Mouse (Mus musculus): ENCODE results near the gene Col5a3. TPM values are rescaled to one million over a fixed set of nuclear protein-coding genes. Genes with fewer than 3 reads are reported as not detected.
A peak's percentile ranks its signal among the peaks of the same experiment; 100 is the strongest.
"Not testable (repeated sequence)": the region's sequence is repeated elsewhere in the genome, so short reads cannot be mapped to it uniquely, and the experiment has no call there.

Gene Col5a3
- polyA plus RNA-seq (2015; fragmentation: Nextera tagmentation; extraction: Ambion mirVana) = 0.60 and 0.62 TPM in 2 replicates

DNA sequence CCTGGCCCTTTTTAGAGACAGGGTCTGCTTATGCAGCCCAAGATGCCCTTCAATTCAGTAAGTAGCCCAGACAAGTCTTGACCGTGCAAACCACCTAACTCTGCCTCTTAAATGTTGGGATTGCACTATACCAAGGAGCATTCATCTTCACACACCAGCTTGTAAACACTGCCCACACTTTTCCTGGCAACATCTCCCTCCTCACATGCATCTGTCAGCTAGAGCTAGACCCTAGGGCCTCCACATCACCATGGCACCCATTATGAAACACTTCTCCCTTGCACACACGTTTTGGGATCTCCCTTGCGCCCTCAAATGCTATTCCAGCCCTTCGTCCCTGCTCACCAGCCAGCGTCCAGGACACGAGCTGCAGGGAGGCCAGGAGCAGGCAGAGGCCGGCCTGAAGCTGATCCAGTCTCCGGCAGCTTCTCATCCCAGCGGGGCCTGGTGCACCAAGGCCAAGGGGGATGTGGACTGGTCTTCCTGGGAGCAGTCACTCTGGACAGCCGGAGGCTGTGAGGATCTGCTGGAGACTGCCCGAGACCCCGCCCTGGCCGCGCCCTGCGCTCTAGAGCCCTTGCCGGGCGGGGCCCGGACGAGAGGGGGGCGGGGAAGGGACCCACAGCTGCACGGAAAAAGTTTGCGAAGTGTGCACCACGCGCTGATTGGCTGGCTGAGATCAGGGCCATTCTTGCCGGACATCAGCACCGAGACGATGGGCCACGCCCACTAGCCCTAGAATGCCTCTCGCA, at the start of gene Col5a3:
Col5a3 (minus strand) TSS at position 547 of the 752 bp plus-strand sequence.
- H3K4me3 ChIP-seq = peak within 1 kb of the TSS; percentile 27
- H3K36me3 ChIP-seq = no peaks in the 10 kb centered on the region
- 6% methylated on average over 29 of the region's 29 CpGs for WGBS
- H3K4me1 ChIP-seq = peaks cover 9% of the 10 kb centered on the region; the same call in 1 of the 2 replicates
- H3K27ac ChIP-seq = no peak within 1 kb of the TSS
- no peak within 1 kb of the TSS for H3K9ac ChIP-seq
- peaks cover 40% of the 10 kb centered on the region for H3K27me3 ChIP-seq
- ATAC-seq (ENCODE audit: low FRiP score, low read depth) = peak; percentile 59; the same call in 1 of the 2 replicates
- peak within 1 kb of the TSS; percentile 58 for H3K4me2 ChIP-seq (replicated peaks)
- no peaks in the 10 kb centered on the region for H3K9me3 ChIP-seq

DNA sequence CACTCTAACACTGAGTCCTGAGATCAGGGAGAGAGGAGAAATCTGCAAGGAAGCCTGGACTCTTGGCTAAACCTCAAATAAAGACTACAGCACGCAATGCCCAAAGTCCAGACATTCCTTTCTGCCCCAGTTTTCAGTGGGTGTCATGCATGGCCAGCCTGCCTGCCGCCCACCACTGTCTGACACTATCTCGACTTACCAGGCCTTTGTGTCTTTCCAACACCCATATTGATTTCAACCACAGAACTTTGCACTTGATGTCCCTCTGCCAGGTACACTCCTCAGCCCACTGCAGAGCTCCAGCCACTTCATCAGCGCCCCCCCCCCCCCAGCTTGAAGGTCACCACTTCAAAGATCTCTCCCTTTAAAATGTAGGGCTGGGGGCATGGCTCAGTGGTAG, 47.4 kb upstream of the Col5a3 start:
- 59% methylated on average over 4 of the region's 4 CpGs for WGBS
- ATAC-seq (ENCODE audit: low FRiP score, low read depth) = no peak
- H3K27me3 ChIP-seq = peaks cover 15% of the 10 kb centered on the region
- H3K9ac ChIP-seq = no peak overlapping the region
- H3K36me3 ChIP-seq = no peaks in the 10 kb centered on the region
- H3K27ac ChIP-seq = no peak overlapping the region
- H3K4me2 ChIP-seq (replicated peaks) = no peak overlapping the region
- H3K4me1 ChIP-seq = no peaks in the 10 kb centered on the region
- H3K9me3 ChIP-seq = no peaks in the 10 kb centered on the region
- H3K4me3 ChIP-seq = no peak overlapping the region

DNA sequence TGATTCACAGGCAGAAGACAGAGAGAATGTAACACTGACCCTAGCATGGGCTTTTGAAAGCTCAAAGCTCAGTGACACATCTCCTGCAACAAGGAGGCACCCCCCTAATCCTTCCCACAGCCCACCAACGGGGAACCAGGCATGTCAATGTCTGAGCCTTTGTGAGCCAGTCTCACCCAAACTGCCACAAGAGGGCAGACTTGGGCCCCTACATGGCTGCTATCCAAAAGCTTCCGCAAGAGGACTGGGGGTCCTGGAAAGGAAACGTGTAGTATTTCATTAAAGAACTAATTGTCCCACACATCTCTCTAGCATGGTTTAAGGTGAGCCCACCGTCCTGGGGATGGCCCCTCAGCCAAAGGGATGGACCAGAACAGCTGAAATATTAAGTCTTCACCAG, 47.0 kb upstream of the Col5a3 start:
- no peak overlapping the region for H3K9ac ChIP-seq
- H3K36me3 ChIP-seq = no peaks in the 10 kb centered on the region
- no peaks in the 10 kb centered on the region for H3K4me1 ChIP-seq
- 9% methylated on average over 4 of the region's 4 CpGs for WGBS
- H3K9me3 ChIP-seq = no peaks in the 10 kb centered on the region
- H3K27me3 ChIP-seq = peaks cover 11% of the 10 kb centered on the region
- H3K4me3 ChIP-seq = no peak overlapping the region
- H3K27ac ChIP-seq = no peak overlapping the region
- ATAC-seq (ENCODE audit: low FRiP score, low read depth) = no peak
- no peak overlapping the region for H3K4me2 ChIP-seq (replicated peaks)

DNA sequence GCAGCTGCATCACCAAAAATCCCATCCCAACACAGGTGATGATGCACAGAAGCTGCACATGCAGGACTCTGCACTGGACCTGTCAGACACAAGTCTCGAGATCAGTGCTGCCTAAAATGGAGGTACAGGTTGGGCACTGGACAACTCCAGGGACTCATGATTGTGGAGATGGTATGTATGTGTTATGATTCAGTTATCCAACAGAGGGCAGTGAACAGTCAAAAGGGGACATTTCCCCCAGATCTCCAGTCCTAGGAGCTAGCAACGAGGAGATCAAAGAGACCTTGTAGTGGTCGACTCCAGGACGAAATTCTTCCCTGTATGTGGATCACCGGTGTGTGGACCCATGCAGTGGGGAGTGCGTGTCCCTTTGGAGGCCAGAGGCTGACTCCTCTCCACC, 45.1 kb upstream of the Col5a3 start:
- no peaks in the 10 kb centered on the region for H3K36me3 ChIP-seq
- ATAC-seq (ENCODE audit: low FRiP score, low read depth) = no peak
- H3K4me2 ChIP-seq (replicated peaks) = no peak overlapping the region
- no peak overlapping the region for H3K4me3 ChIP-seq
- no peaks in the 10 kb centered on the region for H3K4me1 ChIP-seq
- no peak overlapping the region for H3K9ac ChIP-seq
- no peaks in the 10 kb centered on the region for H3K9me3 ChIP-seq
- 45% methylated on average over 6 of the region's 6 CpGs for WGBS
- no peaks in the 10 kb centered on the region for H3K27me3 ChIP-seq
- H3K27ac ChIP-seq = no peak overlapping the region

DNA sequence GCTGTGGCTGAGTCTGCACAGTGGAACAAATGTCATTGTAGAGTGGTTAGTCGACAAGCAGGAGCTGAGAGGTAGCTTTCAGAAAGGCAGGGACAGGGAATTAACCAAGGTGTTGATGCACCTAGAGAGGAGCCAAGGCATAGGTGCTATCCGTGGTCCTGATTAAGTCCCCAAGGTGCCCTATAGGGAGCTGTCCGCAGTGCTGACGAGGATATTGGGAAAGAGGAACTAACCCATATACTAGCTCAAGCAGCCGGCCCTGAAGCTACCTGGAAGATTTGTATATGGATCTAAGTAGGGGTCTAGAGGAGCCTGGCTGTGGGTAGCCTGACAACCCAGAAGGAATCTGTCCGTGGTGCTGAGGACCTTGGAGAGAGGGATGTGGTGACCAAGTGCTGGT, 42.3 kb upstream of the Col5a3 start:
- no peak overlapping the region for H3K4me2 ChIP-seq (replicated peaks)
- H3K9ac ChIP-seq = no peak overlapping the region
- H3K9me3 ChIP-seq = no peaks in the 10 kb centered on the region
- no peak; the same call in 1 of the 2 replicates for ATAC-seq (ENCODE audit: low FRiP score, low read depth)
- no peaks in the 10 kb centered on the region for H3K27me3 ChIP-seq
- no peaks in the 10 kb centered on the region for H3K36me3 ChIP-seq
- H3K4me1 ChIP-seq = no peaks in the 10 kb centered on the region
- 8% methylated on average over 6 of the region's 6 CpGs for WGBS
- no peak overlapping the region for H3K27ac ChIP-seq
- H3K4me3 ChIP-seq = no peak overlapping the region

DNA sequence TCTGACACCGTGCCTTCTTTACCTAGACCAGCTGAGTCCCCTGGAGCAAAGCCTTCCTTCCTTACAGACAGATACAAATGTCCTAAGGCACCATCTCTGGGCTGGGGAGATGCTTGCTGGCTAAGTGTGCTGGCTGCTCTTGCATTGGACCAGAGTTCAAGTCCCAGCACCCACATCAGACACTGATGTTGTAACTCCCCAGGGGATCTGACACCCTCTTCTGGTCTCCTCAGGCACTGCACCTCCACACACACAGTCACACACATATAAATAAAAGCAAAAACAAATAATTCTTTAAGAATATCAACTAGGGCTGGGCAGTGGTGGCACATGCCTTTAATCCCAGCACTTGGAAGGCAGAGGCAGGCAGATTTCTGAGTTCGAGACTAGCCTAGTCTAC, 35.3 kb upstream of the Col5a3 start:
- Histone ChIP-seq H3K27ac (no peak overlapping the region), H3K36me3 (no peaks in the 10 kb centered on the region), H3K4me2 (replicated peaks) (no peak overlapping the region), H3K27me3 (no peaks in the 10 kb centered on the region), H3K4me1 (no peaks in the 10 kb centered on the region), H3K4me3 (no peak overlapping the region), H3K9ac (no peak overlapping the region), H3K9me3 (no peaks in the 10 kb centered on the region)
- WGBS = 78% methylated on average over 2 of the region's 2 CpGs
- no peak for ATAC-seq (ENCODE audit: low FRiP score, low read depth)

DNA sequence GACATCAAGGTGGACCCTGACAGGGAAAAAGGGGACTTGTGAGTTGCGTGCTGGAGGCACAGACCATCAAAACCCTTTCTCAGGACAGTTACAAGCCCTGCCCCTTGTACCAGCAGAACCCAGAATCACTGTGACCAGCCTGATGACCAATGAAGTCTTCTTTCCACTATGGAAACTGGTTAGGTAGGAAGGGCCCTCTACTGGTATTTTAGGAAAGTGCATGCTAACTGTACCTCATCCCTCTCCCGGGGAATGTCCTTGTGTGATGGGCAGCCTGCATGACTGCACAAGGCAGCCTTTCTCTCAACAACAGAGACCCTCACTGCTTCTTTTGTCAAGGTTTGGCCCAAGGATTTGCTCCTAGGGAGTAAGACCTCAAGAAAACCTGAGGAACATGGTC, 27.8 kb upstream of the Col5a3 start:
- no peak overlapping the region for H3K4me3 ChIP-seq
- H3K9ac ChIP-seq = no peak overlapping the region
- no peaks in the 10 kb centered on the region for H3K27me3 ChIP-seq
- H3K27ac ChIP-seq = no peak overlapping the region
- no peaks in the 10 kb centered on the region for H3K36me3 ChIP-seq
- ATAC-seq (ENCODE audit: low FRiP score, low read depth) = no peak
- 24% methylated on average over 2 of the region's 2 CpGs for WGBS
- no peak overlapping the region for H3K4me2 ChIP-seq (replicated peaks)
- no peaks in the 10 kb centered on the region for H3K9me3 ChIP-seq
- H3K4me1 ChIP-seq = no peaks in the 10 kb centered on the region

DNA sequence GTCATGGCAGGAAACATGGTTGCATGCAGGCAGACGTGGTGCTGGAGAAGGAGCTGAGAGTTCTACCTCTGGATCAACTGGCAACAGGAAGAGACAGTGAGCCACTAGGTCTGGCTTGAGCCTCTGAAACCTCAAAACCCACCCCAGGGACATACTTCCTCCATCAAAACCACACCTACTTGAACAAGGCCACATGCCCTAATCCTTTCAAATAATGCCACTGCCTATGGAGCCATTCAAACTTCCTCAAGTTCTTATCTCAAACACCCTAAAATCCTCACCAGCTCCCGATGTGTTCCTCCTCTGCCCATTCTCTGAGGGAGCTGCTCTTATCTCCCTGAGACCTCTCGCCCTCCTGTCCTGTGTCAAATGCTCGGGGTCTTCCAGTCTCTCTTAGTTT, 27.3 kb upstream of the Col5a3 start:
- no peaks in the 10 kb centered on the region for H3K36me3 ChIP-seq
- H3K4me3 ChIP-seq = no peak overlapping the region
- no peak overlapping the region for H3K4me2 ChIP-seq (replicated peaks)
- no peaks in the 10 kb centered on the region for H3K4me1 ChIP-seq
- H3K9ac ChIP-seq = no peak overlapping the region
- ATAC-seq (ENCODE audit: low FRiP score, low read depth) = no peak
- H3K27me3 ChIP-seq = no peaks in the 10 kb centered on the region
- H3K27ac ChIP-seq = no peak overlapping the region
- H3K9me3 ChIP-seq = no peaks in the 10 kb centered on the region
- WGBS = 64% methylated on average over 4 of the region's 4 CpGs

DNA sequence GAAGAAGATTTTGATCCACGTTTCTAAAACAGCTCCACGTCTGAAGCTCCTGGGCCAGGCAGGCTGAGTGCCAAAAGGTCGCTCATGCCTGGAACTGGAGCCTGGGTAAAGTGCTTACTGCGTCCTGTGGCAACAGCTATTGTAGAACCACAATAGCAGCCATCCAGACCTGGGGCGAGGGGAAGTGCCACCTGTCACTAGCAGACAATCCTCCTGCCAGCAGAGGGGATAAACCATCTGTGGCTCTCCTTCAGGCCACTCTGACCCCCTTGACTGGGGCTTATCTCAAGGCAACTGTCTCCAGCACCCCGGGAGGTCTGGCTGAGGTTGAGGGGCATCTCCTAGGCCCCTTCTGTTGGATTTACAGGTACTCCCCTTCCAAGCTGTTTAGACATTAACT, 24.1 kb upstream of the Col5a3 start:
- H3K27me3 ChIP-seq = no peaks in the 10 kb centered on the region
- no peak for ATAC-seq (ENCODE audit: low FRiP score, low read depth)
- H3K27ac ChIP-seq = no peak overlapping the region
- WGBS = 61% methylated on average over 6 of the region's 6 CpGs
- H3K36me3 ChIP-seq = no peaks in the 10 kb centered on the region
- H3K9ac ChIP-seq = no peak overlapping the region
- no peak overlapping the region for H3K4me3 ChIP-seq
- H3K9me3 ChIP-seq = no peaks in the 10 kb centered on the region
- no peaks in the 10 kb centered on the region for H3K4me1 ChIP-seq
- no peak overlapping the region for H3K4me2 ChIP-seq (replicated peaks)

DNA sequence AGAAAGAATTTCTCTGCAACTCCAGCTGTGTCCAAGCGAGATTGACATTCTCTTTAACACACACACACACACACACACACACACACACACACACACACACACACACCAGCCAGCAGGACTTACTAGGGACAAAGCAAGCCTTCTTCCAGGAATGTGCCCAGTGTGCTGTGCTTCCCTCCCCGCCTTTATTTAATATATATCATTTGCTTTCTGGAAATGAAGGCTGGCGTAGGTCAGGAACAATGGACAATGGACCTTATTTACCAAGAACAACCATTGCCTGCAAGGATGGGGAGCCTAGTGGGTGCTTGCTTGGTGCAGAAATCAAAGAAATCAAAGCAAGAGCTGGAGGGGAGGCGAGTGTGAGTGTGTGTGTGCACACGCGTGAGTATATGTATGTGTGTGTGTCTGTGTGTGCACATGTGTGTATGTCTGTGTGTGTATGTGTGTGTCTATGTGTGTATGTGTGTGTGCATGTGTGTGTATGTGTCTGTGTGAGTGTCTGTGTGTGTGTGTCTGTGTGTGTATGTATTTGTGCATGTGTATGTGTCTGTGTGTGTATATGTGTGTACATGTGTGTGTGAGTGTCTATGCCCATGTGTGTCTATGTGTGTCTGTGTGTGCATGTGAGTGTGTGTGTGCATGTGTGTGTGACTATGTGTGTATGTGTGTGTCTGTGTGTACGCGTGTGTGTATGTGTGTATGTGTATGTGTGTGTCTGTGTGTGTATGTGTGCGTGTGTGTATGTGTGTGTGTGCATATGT, 22.5 kb upstream of the Col5a3 start:
- no peaks in the 10 kb centered on the region for H3K4me1 ChIP-seq
- H3K9me3 ChIP-seq = no peaks in the 10 kb centered on the region
- no peaks in the 10 kb centered on the region for H3K36me3 ChIP-seq
- H3K27me3 ChIP-seq = 0 out of 2 replicates have a peak, but pooled peaks cover 4% of the 10 kb centered on the region
- H3K9ac ChIP-seq = no peak overlapping the region
- H3K4me2 ChIP-seq (replicated peaks) = no peak overlapping the region
- no peak overlapping the region for H3K4me3 ChIP-seq
- no peak for ATAC-seq (ENCODE audit: low FRiP score, low read depth)
- H3K27ac ChIP-seq = no peak overlapping the region
- WGBS = 80% methylated on average over 9 of the region's 9 CpGs

DNA sequence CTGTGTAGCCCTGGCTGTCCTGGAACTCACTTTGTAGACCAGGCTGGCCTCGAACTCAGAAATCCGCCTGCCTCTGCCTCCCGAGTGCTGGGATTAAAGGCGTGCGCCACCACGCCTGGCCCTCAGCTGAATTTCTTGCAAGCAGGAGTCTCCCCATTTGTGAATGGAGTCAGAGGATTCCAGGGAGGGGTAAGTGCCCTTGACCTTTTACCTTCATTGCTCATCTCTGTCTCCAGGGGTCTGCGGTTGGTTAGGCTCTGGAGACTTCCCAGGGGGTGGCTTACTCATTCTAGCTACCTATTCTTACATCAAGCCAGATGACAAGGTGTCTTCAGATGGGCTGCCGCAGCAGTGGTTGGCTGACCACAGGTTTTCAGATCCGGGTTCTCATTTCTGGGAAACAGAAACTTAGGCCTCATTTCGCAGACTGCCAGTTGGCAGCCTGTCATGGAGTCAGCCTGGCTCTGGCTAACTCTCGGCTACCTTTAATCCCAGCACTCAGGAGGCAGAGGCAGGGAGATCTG, 20.6 kb upstream of the Col5a3 start:
- 81% methylated on average over 11 of the region's 11 CpGs for WGBS
- H3K9me3 ChIP-seq; H3K36me3 ChIP-seq; H3K27ac ChIP-seq; H3K9ac ChIP-seq; ATAC-seq (ENCODE audit: low FRiP score, low read depth); H3K27me3 ChIP-seq; H3K4me1 ChIP-seq; H3K4me2 ChIP-seq (replicated peaks); H3K4me3 ChIP-seq: not testable (repeated sequence)

DNA sequence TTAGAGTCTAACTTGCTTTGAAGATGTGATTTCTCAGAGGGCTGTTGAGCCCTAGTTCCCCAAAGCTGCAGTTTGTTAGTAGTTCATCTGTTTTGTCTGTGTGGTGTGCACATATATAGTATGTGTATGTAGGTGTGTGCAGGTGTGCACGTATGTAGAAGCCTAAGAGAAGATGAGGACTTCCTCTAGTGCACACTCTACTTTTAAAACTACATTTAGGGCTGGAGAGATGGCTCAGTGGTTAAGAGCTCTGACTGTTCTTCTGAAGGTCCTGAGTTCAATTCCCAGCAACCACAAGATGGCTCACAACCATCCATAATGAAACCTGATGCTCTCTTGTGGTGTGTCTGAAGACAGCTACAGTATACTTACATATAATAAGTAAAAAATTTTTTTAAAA, 20.0 kb upstream of the Col5a3 start:
- Histone ChIP-seq H3K36me3 (no peaks in the 10 kb centered on the region), H3K27me3 (peaks cover 5% of the 10 kb centered on the region), H3K9me3 (no peaks in the 10 kb centered on the region), H3K4me3 (no peak overlapping the region), H3K27ac (no peak overlapping the region), H3K4me2 (replicated peaks) (no peak overlapping the region), H3K9ac (no peak overlapping the region), H3K4me1 (peaks cover 8% of the 10 kb centered on the region)
- ATAC-seq (ENCODE audit: low FRiP score, low read depth) = no peak
- WGBS = 76% methylated on average over 1 of the region's 1 CpGs
